Mouse (Mus musculus): ENCODE measurements around the gene Mib2. TPM values are rescaled to one million over a fixed set of nuclear protein-coding genes. Genes with fewer than 3 reads are reported as not detected.

Gene Mib2
- 31.0 TPM for polyA plus RNA-seq (2014; fragmentation: Illumina TruSeq; extraction: RNeasy Lipid Tissue Mini Kit (QIAGEN cat#74804); ENCODE audit: low read depth, low replicate concordance)

GRCm38 (mm10) chr4:155668689-155669597 lies at the start of gene Mib2:
Gene Mib2, minus strand, starts transcription at chr4:155669198.

GRCm38 (mm10) chr4:155704721-155705591 lies 36.0 kb upstream of the Mib2 start, which contains the start of gene Ssu72:
Gene Ssu72, plus strand, starts transcription at chr4:155704800.

DNA sequence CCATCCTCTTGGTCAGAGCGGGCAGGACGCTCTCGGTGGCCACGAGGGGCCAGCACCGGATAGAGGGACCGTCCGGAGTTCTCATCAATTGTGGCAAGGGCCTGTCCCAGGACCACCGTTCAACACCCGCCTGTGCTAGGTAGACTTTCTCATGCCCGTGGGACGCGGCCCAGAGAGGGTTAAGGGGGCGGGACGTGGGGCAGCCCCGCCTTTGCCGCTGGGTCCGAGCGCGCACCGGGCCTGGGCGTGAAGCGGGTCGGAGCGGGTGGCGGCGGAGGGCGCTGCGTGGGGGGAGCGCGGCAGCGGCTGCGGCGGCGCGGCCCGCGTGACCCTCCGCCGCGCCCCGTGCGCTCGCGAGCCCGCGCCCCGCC lies 25.1 kb upstream of the Mib2 start, which contains the start of gene Fndc10:
Gene Fndc10, plus strand, starts transcription at position 232 of the 371 bp plus-strand sequence.

GRCm38 (mm10) chr4:155653086-155653450 lies 15.9 kb downstream of the Mib2 start, which contains the start of gene Mmp23:
Gene Mmp23, minus strand, starts transcription at chr4:155653384.

DNA sequence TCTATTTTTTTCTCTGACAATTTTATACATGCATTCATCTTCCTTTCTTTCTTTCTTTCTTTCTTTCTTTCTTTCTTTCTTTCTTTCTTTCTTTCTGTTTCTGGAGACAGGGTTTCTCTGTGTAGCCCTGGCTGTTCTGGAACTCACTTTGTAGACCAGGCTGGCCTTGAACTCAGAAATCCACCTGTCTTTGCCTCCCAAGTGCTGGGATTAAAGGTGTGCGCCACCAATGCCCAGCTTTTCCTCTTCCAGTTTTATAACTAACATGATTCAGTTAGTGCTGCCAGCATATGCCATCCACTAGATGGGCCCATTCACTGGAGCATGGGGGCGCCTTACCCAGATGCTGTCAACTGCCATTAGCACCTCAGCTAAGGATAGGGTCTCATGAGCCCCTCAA lies 23.7 kb downstream of the Mib2 start, which contains the start of gene Gm10563:
Gene Gm10563, minus strand, starts transcription at position 101 of the 400 bp plus-strand sequence.

DNA sequence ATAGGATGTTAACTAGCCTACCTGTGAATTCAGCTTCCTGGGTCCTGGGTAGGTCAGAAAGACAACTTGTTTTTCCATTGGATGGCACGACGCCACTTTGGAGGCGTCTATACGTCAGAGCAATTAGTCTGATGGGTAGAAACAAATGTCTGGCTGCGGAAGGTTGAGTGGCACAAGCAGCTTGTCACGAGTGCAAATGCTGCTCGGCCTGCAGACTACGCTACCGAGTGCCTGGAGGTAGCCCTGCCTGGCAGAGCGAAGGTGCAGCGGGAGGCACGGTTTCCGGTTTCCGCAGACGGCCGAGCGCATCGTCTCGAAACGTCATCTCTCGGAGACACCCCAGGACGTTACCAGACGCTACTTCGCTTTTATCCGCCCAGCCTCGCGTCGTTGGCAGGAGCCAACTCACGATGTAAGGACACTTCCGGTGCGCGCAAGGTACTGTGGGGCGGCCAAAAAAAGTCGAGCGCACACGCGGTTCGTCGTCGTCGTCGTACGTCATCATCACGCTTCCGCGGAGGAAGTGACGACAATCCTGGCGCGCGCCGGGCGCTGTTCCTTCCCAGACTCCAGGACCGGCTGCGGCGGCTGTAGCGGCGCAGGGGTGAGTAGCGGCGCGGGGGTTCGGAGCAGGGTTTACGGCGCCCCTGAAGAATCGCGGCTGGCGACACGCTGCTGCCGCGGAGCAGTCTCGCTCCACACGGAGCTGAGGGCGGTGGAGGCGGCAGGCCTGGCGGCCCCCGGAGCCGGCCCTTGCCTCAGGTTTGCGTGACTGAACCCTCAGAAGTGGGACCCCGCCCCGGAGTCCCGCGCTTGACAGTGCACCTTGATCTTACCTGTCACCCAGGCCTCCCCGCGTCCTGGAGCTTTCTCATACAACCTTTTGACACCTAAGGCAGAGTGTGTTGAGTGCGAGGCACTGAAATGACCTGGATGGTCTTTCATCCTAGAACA lies 44.4 kb downstream of the Mib2 start, which contains the start of gene Cdk11b:
Gene Cdk11b, plus strand, starts transcription at position 517 of the 954 bp plus-strand sequence.

Other genes starting within 250 kb of the Mib2 start
- 5.8 TPM for gene Tmem52, start 200.1 kb downstream of the Mib2 start, polyA plus RNA-seq (2014; fragmentation: Illumina TruSeq; extraction: RNeasy Lipid Tissue Mini Kit (QIAGEN cat#74804); ENCODE audit: low read depth, low replicate concordance)
- gene Gnb1, start 177.8 kb downstream of the Mib2 start, polyA plus RNA-seq (2014; fragmentation: Illumina TruSeq; extraction: RNeasy Lipid Tissue Mini Kit (QIAGEN cat#74804); ENCODE audit: low read depth, low replicate concordance) = 273 TPM
- gene Nadk, start 106.8 kb downstream of the Mib2 start, polyA plus RNA-seq (2014; fragmentation: Illumina TruSeq; extraction: RNeasy Lipid Tissue Mini Kit (QIAGEN cat#74804); ENCODE audit: low read depth, low replicate concordance) = 135 TPM
- gene Slc35e2, start 67.8 kb downstream of the Mib2 start, polyA plus RNA-seq (2014; fragmentation: Illumina TruSeq; extraction: RNeasy Lipid Tissue Mini Kit (QIAGEN cat#74804); ENCODE audit: low read depth, low replicate concordance) = 26.1 TPM
- gene Cdk11b, start 44.3 kb downstream of the Mib2 start, polyA plus RNA-seq (2014; fragmentation: Illumina TruSeq; extraction: RNeasy Lipid Tissue Mini Kit (QIAGEN cat#74804); ENCODE audit: low read depth, low replicate concordance) = 63.7 TPM
- gene Gm10563, start 23.8 kb downstream of the Mib2 start, polyA plus RNA-seq (2014; fragmentation: Illumina TruSeq; extraction: RNeasy Lipid Tissue Mini Kit (QIAGEN cat#74804); ENCODE audit: low read depth, low replicate concordance) = not detected
- gene Mmp23, start 15.8 kb downstream of the Mib2 start, polyA plus RNA-seq (2014; fragmentation: Illumina TruSeq; extraction: RNeasy Lipid Tissue Mini Kit (QIAGEN cat#74804); ENCODE audit: low read depth, low replicate concordance) = 32.0 TPM
- gene Fndc10, start 25.1 kb upstream of the Mib2 start, polyA plus RNA-seq (2014; fragmentation: Illumina TruSeq; extraction: RNeasy Lipid Tissue Mini Kit (QIAGEN cat#74804); ENCODE audit: low read depth, low replicate concordance) = 18.7 TPM
- gene Ssu72, start 35.6 kb upstream of the Mib2 start, polyA plus RNA-seq (2014; fragmentation: Illumina TruSeq; extraction: RNeasy Lipid Tissue Mini Kit (QIAGEN cat#74804); ENCODE audit: low read depth, low replicate concordance) = 69.1 TPM
- gene Tmem240, start 65.6 kb upstream of the Mib2 start, polyA plus RNA-seq (2014; fragmentation: Illumina TruSeq; extraction: RNeasy Lipid Tissue Mini Kit (QIAGEN cat#74804); ENCODE audit: low read depth, low replicate concordance) = 0.89 TPM
- gene Atad3a, start 91.9 kb upstream of the Mib2 start, polyA plus RNA-seq (2014; fragmentation: Illumina TruSeq; extraction: RNeasy Lipid Tissue Mini Kit (QIAGEN cat#74804); ENCODE audit: low read depth, low replicate concordance) = 33.3 TPM
- 15.1 TPM for gene Vwa1, start 105.5 kb upstream of the Mib2 start, polyA plus RNA-seq (2014; fragmentation: Illumina TruSeq; extraction: RNeasy Lipid Tissue Mini Kit (QIAGEN cat#74804); ENCODE audit: low read depth, low replicate concordance)
- gene Tmem88b, start 116.7 kb upstream of the Mib2 start, polyA plus RNA-seq (2014; fragmentation: Illumina TruSeq; extraction: RNeasy Lipid Tissue Mini Kit (QIAGEN cat#74804); ENCODE audit: low read depth, low replicate concordance) = 5.9 TPM
- 2.4 TPM for gene Ankrd65, start 121.2 kb upstream of the Mib2 start, polyA plus RNA-seq (2014; fragmentation: Illumina TruSeq; extraction: RNeasy Lipid Tissue Mini Kit (QIAGEN cat#74804); ENCODE audit: low read depth, low replicate concordance)
- 111 TPM for gene Mrpl20, start 133.7 kb upstream of the Mib2 start, polyA plus RNA-seq (2014; fragmentation: Illumina TruSeq; extraction: RNeasy Lipid Tissue Mini Kit (QIAGEN cat#74804); ENCODE audit: low read depth, low replicate concordance)
- gene Ccnl2, start 143.3 kb upstream of the Mib2 start, polyA plus RNA-seq (2014; fragmentation: Illumina TruSeq; extraction: RNeasy Lipid Tissue Mini Kit (QIAGEN cat#74804); ENCODE audit: low read depth, low replicate concordance) = 107 TPM
- 96.0 TPM for gene Aurkaip1, start 162.1 kb upstream of the Mib2 start, polyA plus RNA-seq (2014; fragmentation: Illumina TruSeq; extraction: RNeasy Lipid Tissue Mini Kit (QIAGEN cat#74804); ENCODE audit: low read depth, low replicate concordance)
- gene Mxra8, start 170.5 kb upstream of the Mib2 start, polyA plus RNA-seq (2014; fragmentation: Illumina TruSeq; extraction: RNeasy Lipid Tissue Mini Kit (QIAGEN cat#74804); ENCODE audit: low read depth, low replicate concordance) = 87.1 TPM
- 63.2 TPM for gene Dvl1, start 178.2 kb upstream of the Mib2 start, polyA plus RNA-seq (2014; fragmentation: Illumina TruSeq; extraction: RNeasy Lipid Tissue Mini Kit (QIAGEN cat#74804); ENCODE audit: low read depth, low replicate concordance)
- 0.24 TPM for gene Tas1r3, start 194.2 kb upstream of the Mib2 start, polyA plus RNA-seq (2014; fragmentation: Illumina TruSeq; extraction: RNeasy Lipid Tissue Mini Kit (QIAGEN cat#74804); ENCODE audit: low read depth, low replicate concordance)
- gene Cptp, start 200.2 kb upstream of the Mib2 start, polyA plus RNA-seq (2014; fragmentation: Illumina TruSeq; extraction: RNeasy Lipid Tissue Mini Kit (QIAGEN cat#74804); ENCODE audit: low read depth, low replicate concordance) = 15.3 TPM
- gene Ints11, start 200.3 kb upstream of the Mib2 start, polyA plus RNA-seq (2014; fragmentation: Illumina TruSeq; extraction: RNeasy Lipid Tissue Mini Kit (QIAGEN cat#74804); ENCODE audit: low read depth, low replicate concordance) = 20.0 TPM
- 20.0 TPM for gene Pusl1, start 222.6 kb upstream of the Mib2 start, polyA plus RNA-seq (2014; fragmentation: Illumina TruSeq; extraction: RNeasy Lipid Tissue Mini Kit (QIAGEN cat#74804); ENCODE audit: low read depth, low replicate concordance)
- gene Acap3, start 222.6 kb upstream of the Mib2 start, polyA plus RNA-seq (2014; fragmentation: Illumina TruSeq; extraction: RNeasy Lipid Tissue Mini Kit (QIAGEN cat#74804); ENCODE audit: low read depth, low replicate concordance) = 9.8 TPM

Data from adipose tissue, adult 10 weeks (tissue).